Mouse (Mus musculus): Measurements from ENCODE around the gene D17Wsu92e.

- TF ChIP-seq MEF2A (IDR thresholded peaks at IDR 0.05; ENCODE audit: borderline replicate concordance, low read depth, low read length) (no peak), SIN3A (IDR thresholded peaks at IDR 0.05; ENCODE audit: low read length) (no peak), ELF1 (IDR thresholded peaks at IDR 0.05; ENCODE audit: low read depth, low read length) (no peak), POLR2A (IDR thresholded peaks at IDR 0.05; ENCODE audit: low read depth, low read length) (no peak), MAZ (IDR thresholded peaks at IDR 0.05; ENCODE audit: low read depth, low read length) (no peak), JUND (conservative IDR thresholded peaks at IDR 0.05; ENCODE audit: low read depth, low read length) (no peak), TCF12 (IDR thresholded peaks at IDR 0.05; ENCODE audit: low read depth, low read length) (no peak), ZMIZ1 (IDR thresholded peaks at IDR 0.05; ENCODE audit: low read depth, low read length) (no peak), CTCF (conservative IDR thresholded peaks at IDR 0.05 in 1 of 2, IDR thresholded peaks at IDR 0.05 in 1 of 2; ENCODE audit: low read depth in 2 of 2, low read length in 2 of 2) (no peak), BHLHE40 (IDR thresholded peaks at IDR 0.05; ENCODE audit: low read depth, low read length) (no peak)
Measured at GRCm38 (mm10) chr17:27767543-27767942, 52.9 kb downstream of the D17Wsu92e start.

Measured in CH12.LX (cell line).